In genomic region chr6:28450977-28451376, GRCm38 (mm10) we compare ENCODE assay signal across 31 mouse cellular contexts. TPM values are rescaled to one million over a fixed set of nuclear protein-coding genes. Genes with fewer than 3 reads are reported as not detected.
DNase-seq lines count a peak whose midpoint lies in the region; ATAC-seq and TF ChIP-seq lines count a peak whose summit lies in the region.
"Had no signal": no experiment of that assay in that cellular context is flagged by ENCODE, and none has a peak within 500 bp of the region (broad histone marks: within the 10 kb centered on the region; RNA-seq: fewer than 3 reads in every experiment).

No protein-coding gene starts in this region.

- no peaks in the 10 kb centered on the region for H3K9me3 ChIP-seq in forebrain, embryonic 16.5 days (ENCODE audit: control insufficient read depth, low read length)
- H3K9me3 ChIP-seq in forebrain, embryonic 10.5 days: no peaks in the 10 kb centered on the region
- no peaks in the 10 kb centered on the region for H3K9me3 ChIP-seq in ES-Bruce4 (replicated peaks; ENCODE audit: control insufficient read depth, insufficient read depth, low read length, poor library complexity, severe bottlenecking)
- no peaks in the 10 kb centered on the region for H3K9me3 ChIP-seq in embryonic facial prominence, embryonic 10.5 days
- H3K9me3 ChIP-seq in neural tube, embryonic 13.5 days: no peaks in the 10 kb centered on the region
- H3K9me3 ChIP-seq: hindbrain, embryonic 10.5 days; limb, embryonic 13.5 days; liver, embryonic 12.5 days; midbrain, embryonic 10.5 days had no signal

- TF ChIP-seq EP300 in ES-Bruce4 (IDR thresholded peaks at IDR 0.05; ENCODE audit: insufficient read depth, low read depth, low read length): no peak

- H3K36me3 ChIP-seq in forebrain, embryonic 16.5 days (ENCODE audit: control insufficient read depth, insufficient read depth): no peaks in the 10 kb centered on the region
- no peaks in the 10 kb centered on the region for H3K36me3 ChIP-seq in forebrain, embryonic 10.5 days (replicated peaks)
- no peaks in the 10 kb centered on the region for H3K36me3 ChIP-seq in ES-Bruce4 (ENCODE audit: control insufficient read depth, insufficient read depth, low read length, poor library complexity, severe bottlenecking)
- H3K36me3 ChIP-seq in embryonic facial prominence, embryonic 10.5 days (replicated peaks): no peaks in the 10 kb centered on the region
- no peaks in the 10 kb centered on the region for H3K36me3 ChIP-seq in neural tube, embryonic 13.5 days
- no peaks in the 10 kb centered on the region for H3K36me3 ChIP-seq in kidney, adult 2 months (ENCODE audit: control insufficient read depth, insufficient read depth, low read length)
- H3K36me3 ChIP-seq: hindbrain, embryonic 10.5 days; limb, embryonic 13.5 days; liver, embryonic 12.5 days; midbrain, embryonic 10.5 days had no signal

- WGBS in forebrain, embryonic 16.5 days: 2% methylated on average over 12 of the region's 12 CpGs
- WGBS in forebrain, embryonic 10.5 days: 3% methylated on average over 12 of the region's 12 CpGs
- WGBS in embryonic facial prominence, embryonic 10.5 days: under 1% methylated on average over 12 of the region's 12 CpGs
- WGBS in neural tube, embryonic 13.5 days: 0% methylated on average over 12 of the region's 12 CpGs
- WGBS in kidney, adult 2 months: 2% methylated on average over 12 of the region's 12 CpGs

- peaks cover 14% of the 10 kb centered on the region for H3K27me3 ChIP-seq in forebrain, embryonic 16.5 days (replicated peaks; ENCODE audit: control insufficient read depth, insufficient read depth, low read length)
- peaks cover 53% of the 10 kb centered on the region for H3K27me3 ChIP-seq in forebrain, embryonic 10.5 days (ENCODE audit: poor library complexity, severe bottlenecking)
- peaks cover 1% of the 10 kb centered on the region; the same call in 1 of the 2 replicates for H3K27me3 ChIP-seq in ES-Bruce4 (ENCODE audit: control insufficient read depth, insufficient read depth, low read length, poor library complexity, severe bottlenecking)
- H3K27me3 ChIP-seq in embryonic facial prominence, embryonic 10.5 days (replicated peaks; ENCODE audit: low read depth, poor library complexity, severe bottlenecking): peaks cover 46% of the 10 kb centered on the region
- peaks cover 36% of the 10 kb centered on the region for H3K27me3 ChIP-seq in neural tube, embryonic 13.5 days
- H3K27me3 ChIP-seq in kidney, adult 2 months (replicated peaks; ENCODE audit: control insufficient read depth, insufficient read depth, low read length): no peaks in the 10 kb centered on the region

- H3K27ac ChIP-seq in forebrain, embryonic 16.5 days (ENCODE audit: low read length): no peak overlapping the region
- H3K27ac ChIP-seq in forebrain, embryonic 10.5 days: no peak overlapping the region
- no peak overlapping the region for H3K27ac ChIP-seq in ES-Bruce4 (ENCODE audit: insufficient read depth, low read length)
- H3K27ac ChIP-seq in embryonic facial prominence, embryonic 10.5 days (replicated peaks): no peak overlapping the region
- H3K27ac ChIP-seq in neural tube, embryonic 13.5 days (replicated peaks): no peak overlapping the region
- H3K27ac ChIP-seq in kidney, adult 2 months (ENCODE audit: insufficient read depth, low read depth, low read length): no peak overlapping the region
- H3K27ac ChIP-seq: hindbrain, embryonic 10.5 days; kidney, postnatal 0 days; limb, embryonic 13.5 days; liver, embryonic 12.5 days; midbrain, embryonic 10.5 days had no signal

- ATAC-seq in forebrain, embryonic 16.5 days: peak; percentile 68
- peak; percentile 74 for ATAC-seq in neural tube, embryonic 13.5 days (ENCODE audit: low read depth)
- ATAC-seq: inflammation-experienced regulatory T-cells, adult 6 months; liver, embryonic 12.5 days; midbrain, embryonic 16.5 days had no signal

- H3K4me1 ChIP-seq in forebrain, embryonic 16.5 days (replicated peaks; ENCODE audit: control insufficient read depth, insufficient read depth, low read length): no peaks in the 10 kb centered on the region
- H3K4me1 ChIP-seq in forebrain, embryonic 10.5 days: 0 out of 2 replicates have a peak, but pooled peaks cover 4% of the 10 kb centered on the region
- no peaks in the 10 kb centered on the region for H3K4me1 ChIP-seq in ES-Bruce4 (ENCODE audit: control insufficient read depth, insufficient read depth, low read length)
- H3K4me1 ChIP-seq in embryonic facial prominence, embryonic 10.5 days: peaks cover 12% of the 10 kb centered on the region
- H3K4me1 ChIP-seq in neural tube, embryonic 13.5 days (replicated peaks): peaks cover 10% of the 10 kb centered on the region
- H3K4me1 ChIP-seq in kidney, adult 2 months (ENCODE audit: control insufficient read depth, insufficient read depth, low read length): no peaks in the 10 kb centered on the region
- H3K4me1 ChIP-seq: liver, embryonic 12.5 days; midbrain, embryonic 10.5 days had no signal

- no peak overlapping the region for H3K9ac ChIP-seq in forebrain, embryonic 16.5 days (replicated peaks; ENCODE audit: low read depth, low read length)
- no peak overlapping the region for H3K9ac ChIP-seq in ES-Bruce4 (ENCODE audit: low read depth, poor library complexity, severe bottlenecking)
- no peak overlapping the region for H3K9ac ChIP-seq in neural tube, embryonic 13.5 days
- H3K9ac ChIP-seq: limb, embryonic 13.5 days; liver, embryonic 12.5 days had no signal

- no peak for DNase-seq in forebrain, embryonic 10.5 days (ENCODE audit: extremely low spot score, low spot score)
- DNase-seq in embryonic facial prominence, embryonic 10.5 days (ENCODE audit: low spot score): peak; percentile 42
- no peak for DNase-seq in kidney, adult 2 months
- no peak for DNase-seq in gastrocnemius, postnatal 36 days
- DNase-seq: adrenal gland, postnatal 10 days; B cell, adult 2 months; cerebellum, adult 2 months; cerebellum, postnatal 25 days; gastrocnemius, postnatal 10 days; heart, adult 11 months; kidney, adult 18-20 months; lung, adult 18-20 months; lung, postnatal 10 days; thymus, postnatal 25 days had no signal

- H3K4me2 ChIP-seq in forebrain, embryonic 16.5 days (ENCODE audit: low read length): no peak overlapping the region
- peak overlapping the region; percentile 29 for H3K4me2 ChIP-seq in neural tube, embryonic 13.5 days
- H3K4me2 ChIP-seq: heart, embryonic 11.5 days; limb, embryonic 13.5 days; liver, embryonic 12.5 days had no signal

- no peak for TF ChIP-seq POLR2A in ES-Bruce4 (IDR thresholded peaks at IDR 0.05; ENCODE audit: insufficient read depth, low read length)
- TF ChIP-seq POLR2A in kidney, adult 2 months (IDR thresholded peaks at IDR 0.05; ENCODE audit: low read depth, low read length): no peak

- H3K4me3 ChIP-seq in forebrain, embryonic 16.5 days (replicated peaks; ENCODE audit: low read length): no peak overlapping the region
- no peak overlapping the region for H3K4me3 ChIP-seq in forebrain, embryonic 10.5 days
- peak overlapping the region; percentile 16 for H3K4me3 ChIP-seq in ES-Bruce4 (ENCODE audit: low read depth, low read length)
- H3K4me3 ChIP-seq in embryonic facial prominence, embryonic 10.5 days: 0 out of 2 replicates have a peak overlapping the region, but pooled peaks have one; percentile 29
- H3K4me3 ChIP-seq in neural tube, embryonic 13.5 days: no peak overlapping the region
- no peak overlapping the region for H3K4me3 ChIP-seq in kidney, adult 2 months (ENCODE audit: insufficient read depth, low read depth, low read length)
- H3K4me3 ChIP-seq: hindbrain, embryonic 10.5 days; limb, embryonic 13.5 days; liver, embryonic 12.5 days; midbrain, embryonic 10.5 days; myocyte had no signal

- TF ChIP-seq CTCF in ES-Bruce4 (IDR thresholded peaks at IDR 0.05; ENCODE audit: low read depth, low read length): no peak
- no peak for TF ChIP-seq CTCF in kidney, adult 2 months (conservative IDR thresholded peaks at IDR 0.05; ENCODE audit: insufficient read depth, insufficient read length, low read depth, low read length)

- intact Hi-C loops in gastrocnemius, postnatal 36 days (cut with DNase I): no loop called here

RNA-seq across cellular contexts. Expression of gene Pax4, which starts 1.8 kb away (rescaled TPM):
- 0.48 TPM in 1 of 2 replicates, not detected in the other for polyA plus RNA-seq in forebrain, embryonic 16.5 days (2015; fragmentation: Nextera tagmentation; extraction: Ambion mirVana)
- polyA plus RNA-seq in forebrain, embryonic 10.5 days (2016; fragmentation: Nextera tagmentation; extraction: Ambion mirVana): 0.12 TPM in 1 of 2 replicates, not detected in the other
- not detected in 2 replicates for polyA plus RNA-seq in ES-Bruce4 (2011; ENCODE audit: insufficient read depth, insufficient read length, low read depth, missing spikeins)
- 0.12 TPM in 1 of 2 replicates, not detected in the other for polyA plus RNA-seq in embryonic facial prominence, embryonic 10.5 days (2016; fragmentation: Nextera tagmentation; extraction: Ambion mirVana)
- not detected in 2 replicates for polyA plus RNA-seq in neural tube, embryonic 13.5 days (2015; fragmentation: Nextera tagmentation; extraction: Ambion mirVana)
- polyA plus RNA-seq in kidney, adult 2 months (2012; rRNA removed): not detected in 2 replicates
- not detected for total RNA-seq in gastrocnemius, postnatal 36 days (2021)
- total RNA-seq: adrenal gland, postnatal 10 days; CH12.LX; gastrocnemius, postnatal 10 days; layer of hippocampus, postnatal 25 days had no signal
- polyA plus RNA-seq: cerebellum, adult 2 months; frontal cortex, adult 2 months; heart, embryonic 11.5 days; heart, postnatal 0 days; hindbrain, embryonic 10.5 days; inflammation-experienced regulatory T-cells, adult 6 months; kidney, postnatal 0 days; limb, embryonic 13.5 days; liver, embryonic 12.5 days; midbrain, embryonic 16.5 days; myocyte; stomach, embryonic 14.5 days had no signal

RNA-seq across cellular contexts. Expression of gene Gcc1, which starts 22.8 kb away (rescaled TPM):
- polyA plus RNA-seq in forebrain, embryonic 16.5 days (2015; fragmentation: Nextera tagmentation; extraction: Ambion mirVana): 17.1 and 17.2 TPM in 2 replicates
- polyA plus RNA-seq in forebrain, embryonic 10.5 days (2016; fragmentation: Nextera tagmentation; extraction: Ambion mirVana): 10.6 and 11.2 TPM in 2 replicates
- 9.2 and 10.2 TPM in 2 replicates for polyA plus RNA-seq in ES-Bruce4 (2011; ENCODE audit: insufficient read depth, insufficient read length, low read depth, missing spikeins)
- polyA plus RNA-seq in embryonic facial prominence, embryonic 10.5 days (2016; fragmentation: Nextera tagmentation; extraction: Ambion mirVana): 10.2 and 11.3 TPM in 2 replicates
- 10.0 and 12.5 TPM in 2 replicates for polyA plus RNA-seq in neural tube, embryonic 13.5 days (2015; fragmentation: Nextera tagmentation; extraction: Ambion mirVana)
- 5.1 and 6.6 TPM in 2 replicates for polyA plus RNA-seq in kidney, adult 2 months (2012; rRNA removed)
- total RNA-seq in gastrocnemius, postnatal 36 days (2021): 1 to 10 TPM; 4.8 to 5.9 TPM

RNA-seq across cellular contexts. Expression of gene Fscn3, which starts 23.4 kb away (rescaled TPM):
- polyA plus RNA-seq in forebrain, embryonic 16.5 days (2015; fragmentation: Nextera tagmentation; extraction: Ambion mirVana): not detected in 2 replicates
- 0.14 TPM in 1 of 2 replicates, not detected in the other for polyA plus RNA-seq in forebrain, embryonic 10.5 days (2016; fragmentation: Nextera tagmentation; extraction: Ambion mirVana)
- polyA plus RNA-seq in ES-Bruce4 (2011; ENCODE audit: insufficient read depth, insufficient read length, low read depth, missing spikeins): not detected in 2 replicates
- 0.08 TPM in 1 of 2 replicates, not detected in the other for polyA plus RNA-seq in embryonic facial prominence, embryonic 10.5 days (2016; fragmentation: Nextera tagmentation; extraction: Ambion mirVana)
- polyA plus RNA-seq in neural tube, embryonic 13.5 days (2015; fragmentation: Nextera tagmentation; extraction: Ambion mirVana): not detected in 2 replicates
- 0.05 and 0.12 TPM in 2 replicates for polyA plus RNA-seq in kidney, adult 2 months (2012; rRNA removed)
- not detected for total RNA-seq in gastrocnemius, postnatal 36 days (2021)
- total RNA-seq: CH12.LX; gastrocnemius, postnatal 10 days; layer of hippocampus, postnatal 25 days had no signal
- polyA plus RNA-seq: heart, embryonic 11.5 days; heart, postnatal 0 days; hindbrain, embryonic 10.5 days; kidney, postnatal 0 days; limb, embryonic 13.5 days; midbrain, embryonic 10.5 days; myocyte; stomach, embryonic 14.5 days had no signal

RNA-seq across cellular contexts. Expression of gene Snd1, which starts 24.0 kb away (rescaled TPM):
- 81.0 and 86.1 TPM in 2 replicates for polyA plus RNA-seq in forebrain, embryonic 16.5 days (2015; fragmentation: Nextera tagmentation; extraction: Ambion mirVana)
- polyA plus RNA-seq in forebrain, embryonic 10.5 days (2016; fragmentation: Nextera tagmentation; extraction: Ambion mirVana): 110 and 115 TPM in 2 replicates
- polyA plus RNA-seq in ES-Bruce4 (2011; ENCODE audit: insufficient read depth, insufficient read length, low read depth, missing spikeins): 155 and 160 TPM in 2 replicates
- 119 and 127 TPM in 2 replicates for polyA plus RNA-seq in embryonic facial prominence, embryonic 10.5 days (2016; fragmentation: Nextera tagmentation; extraction: Ambion mirVana)
- 77.5 and 83.3 TPM in 2 replicates for polyA plus RNA-seq in neural tube, embryonic 13.5 days (2015; fragmentation: Nextera tagmentation; extraction: Ambion mirVana)
- polyA plus RNA-seq in kidney, adult 2 months (2012; rRNA removed): 41.0 and 47.1 TPM in 2 replicates
- 10 to 100 TPM; 38.8 to 38.9 TPM for total RNA-seq in gastrocnemius, postnatal 36 days (2021)

RNA-seq across cellular contexts. Expression of gene Arf5, which starts 27.6 kb away (rescaled TPM):
- polyA plus RNA-seq in forebrain, embryonic 16.5 days (2015; fragmentation: Nextera tagmentation; extraction: Ambion mirVana): 389 and 423 TPM in 2 replicates
- 269 and 281 TPM in 2 replicates for polyA plus RNA-seq in forebrain, embryonic 10.5 days (2016; fragmentation: Nextera tagmentation; extraction: Ambion mirVana)
- polyA plus RNA-seq in ES-Bruce4 (2011; ENCODE audit: insufficient read depth, insufficient read length, low read depth, missing spikeins): 128 and 130 TPM in 2 replicates
- polyA plus RNA-seq in embryonic facial prominence, embryonic 10.5 days (2016; fragmentation: Nextera tagmentation; extraction: Ambion mirVana): 265 and 287 TPM in 2 replicates
- 336 and 392 TPM in 2 replicates for polyA plus RNA-seq in neural tube, embryonic 13.5 days (2015; fragmentation: Nextera tagmentation; extraction: Ambion mirVana)
- polyA plus RNA-seq in kidney, adult 2 months (2012; rRNA removed): 303 and 332 TPM in 2 replicates
- 10 to 100 TPM; 74.6 to 77.3 TPM for total RNA-seq in gastrocnemius, postnatal 36 days (2021)

Comparison
In these comparisons a context has a peak if more than half of its experiments do, and no peak if none do; other contexts are left out.
1. H3K4me3 ChIP-seq: peak in ES-Bruce4 (single experiment) and embryonic facial prominence, embryonic 10.5 days (single experiment); none in forebrain, embryonic 16.5 days (single experiment), forebrain, embryonic 10.5 days (single experiment), neural tube, embryonic 13.5 days (single experiment) and kidney, adult 2 months (single experiment).